Mouse (Mus musculus) liver, embryonic 14.5 days (tissue): ENCODE measurements around the gene Ctsf. TPM values are rescaled to one million over a fixed set of nuclear protein-coding genes. Genes with fewer than 3 reads are reported as not detected.

Experiments used
- ATAC-seq: fragments of 200-750 bp; cut with Nextera tagmentation; 2 replicates; pipeline ENCODE4 v1.8.0; 2017; ENCODE audit warnings: moderate number of reproducible peaks, mild to moderate bottlenecking, moderate library complexity; ENCODE audit not compliant: insufficient read depth
- DNase-seq, 3 experiments: peaks; one replicate each; pipeline ENCODE4 v3.0.0-alpha.2; 2012 to 2013; ENCODE audit warnings: low read depth in 3 of 3, low spot score in 3 of 3
- H3K27ac ChIP-seq: fragments of 300-500 bp; sonication (generic); 2 replicates; pipeline ENCODE4 v1.5.1; 2014; ENCODE audit warnings: moderate library complexity, mild to moderate bottlenecking, control low read depth, inconsistent platforms
- H3K27me3 ChIP-seq: fragments of 300-500 bp; sonication (generic); 2 replicates; pipeline ENCODE4 v1.6.1; 2014; ENCODE audit warnings: mild to moderate bottlenecking, low read length, moderate library complexity; ENCODE audit not compliant: control insufficient read depth, insufficient read depth
- H3K36me3 ChIP-seq: fragments of 300-500 bp; sonication (generic); replicated peaks from 2 replicates; pipeline ENCODE4 v1.6.1; 2014; ENCODE audit warnings: low read depth; ENCODE audit not compliant: control insufficient read depth, insufficient read depth
- H3K4me1 ChIP-seq, 2 experiments: fragments of 200-500 bp in 1 of 2; fragments of 300-500 bp in 1 of 2; sonication (generic) in 1 of 2; replicated peaks; 2 replicates each; pipeline ENCODE4 v1.6.1; 2012 to 2014; ENCODE audit warnings: antibody characterized with exemption in 1 of 2, inconsistent platforms in 1 of 2, low read length in 1 of 2; ENCODE audit not compliant: control insufficient read depth in 2 of 2, insufficient read depth in 2 of 2
- H3K4me2 ChIP-seq: fragments of 300-500 bp; sonication (generic); 2 replicates; pipeline ENCODE4 v1.6.1; 2014; ENCODE audit warnings: low read depth, mild to moderate bottlenecking, control low read depth, moderate library complexity
- H3K4me3 ChIP-seq, 2 experiments: fragments of 200-500 bp in 1 of 2; fragments of 300-500 bp in 1 of 2; sonication (generic) in 1 of 2; 2 replicates each; pipeline ENCODE4 v1.5.1; 2012 to 2014; ENCODE audit warnings: low read depth in 2 of 2, low read length in 2 of 2, mild to moderate bottlenecking in 2 of 2, control low read depth in 1 of 2, inconsistent platforms in 1 of 2, moderate library complexity in 1 of 2; ENCODE audit not compliant: insufficient read depth in 1 of 2
- H3K9ac ChIP-seq: fragments of 300-500 bp; sonication (generic); replicated peaks from 2 replicates; pipeline ENCODE4 v1.6.1; 2014; ENCODE audit warnings: mild to moderate bottlenecking, control low read depth, moderate library complexity
- H3K9me3 ChIP-seq: fragments of 300-500 bp; sonication (generic); 2 replicates; pipeline ENCODE4 v1.6.1; 2016; ENCODE audit warnings: low read length, mixed read lengths; ENCODE audit not compliant: control insufficient read depth
- CTCF ChIP-seq: IDR thresholded peaks from 2 replicates; pipeline ENCODE4 v1.5.1; 2016; ENCODE audit warnings: antibody characterized with exemption, low read depth, control low read depth
- EP300 ChIP-seq: IDR thresholded peaks from 2 replicates; pipeline ENCODE4 v1.6.1; 2016; ENCODE audit warnings: antibody characterized with exemption, low read depth
- WGBS: fragments of 180-500 bp; shearing (Covaris S2); extraction: QIAGEN DNeasy Blood & Tissue Kit; methylation state at CpG from one replicate; pipeline ENCODE4 v1.1.7; 2014; ENCODE audit not compliant: insufficient replicate concordance; 5-methylcytosine and 5-hydroxymethylcytosine counted together
- polyA plus RNA-seq, 2 experiments: library from polyadenylated mRNA; depleted of rRNA in 1 of 2; stranded (reverse) in 1 of 2; unstranded in 1 of 2; fragments of >200 nt; fragmentation: Nextera tagmentation in 1 of 2; extraction: Ambion mirVana in 1 of 2; gene quantifications; 2 replicates each; pipeline versions ENCODE4 v1.2.1 to v1.2.3; 2012 to 2014

Gene Ctsf
- polyA plus RNA-seq, 2 experiments = 20.8 to 32.8 TPM

- Histone ChIP-seq H3K36me3 (no peaks in the 10 kb centered on the region; the same call in 1 of the 2 replicates), H3K4me1 (peaks cover 16 to 20% of the 10 kb centered on the region in 2 experiments), H3K4me2 (no peak overlapping the region), H3K27ac (no peak overlapping the region), H3K27me3 (no peaks in the 10 kb centered on the region), H3K4me3 (no peak overlapping the region), H3K9me3 (no peaks in the 10 kb centered on the region), H3K9ac (no peak overlapping the region)
- ATAC-seq = no peak
- DNase-seq = no peak
- TF ChIP-seq CTCF (no peak), EP300 (no peak)
- 70% methylated on average over 3 of the region's 3 CpGs for WGBS
Observed at GRCm38 (mm10) chr19:4876755-4877154, 21.8 kb downstream of the Ctsf start.

DNA sequence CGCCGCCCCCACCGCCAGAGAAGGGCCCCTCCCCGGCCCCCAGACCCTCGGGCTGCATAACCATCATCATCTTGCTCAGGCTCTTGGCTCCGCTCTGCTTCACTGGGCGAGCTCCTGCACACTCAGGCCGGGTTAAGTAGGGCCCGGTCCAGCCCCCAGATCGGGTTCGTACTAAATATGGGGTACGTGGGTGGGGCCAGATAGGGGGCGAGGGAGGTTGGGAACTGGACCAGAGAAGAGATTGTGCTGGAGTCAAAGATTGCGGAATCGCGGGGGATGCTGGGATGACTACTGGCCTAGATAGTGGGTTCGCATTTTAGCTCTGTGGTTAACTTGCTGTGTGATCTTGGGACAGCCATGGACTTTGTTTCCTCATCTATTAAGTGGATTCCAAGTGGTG, 22.9 kb downstream of the Ctsf start, which contains the start of gene Actn3:
Gene Actn3, minus strand, starts transcription at position 125 of the 400 bp plus-strand sequence.
- H3K27ac ChIP-seq = peak within 1 kb of the TSS; percentile 84
- no peaks in the 10 kb centered on the region; the same call in 1 of the 2 replicates for H3K36me3 ChIP-seq
- H3K9me3 ChIP-seq = no peaks in the 10 kb centered on the region
- WGBS = 12% methylated on average over 17 of the region's 17 CpGs
- peak within 1 kb of the TSS; percentile 98 for H3K9ac ChIP-seq
- peaks cover 16 to 20% of the 10 kb centered on the region in 2 experiments for H3K4me1 ChIP-seq
- TF ChIP-seq CTCF = no peak
- TF ChIP-seq EP300 = no peak
- DNase-seq (no peak), ATAC-seq (peak; percentile 4; the same call in 1 of the 2 replicates)
- H3K4me2 ChIP-seq = peak within 1 kb of the TSS; percentile 94
- peak within 1 kb of the TSS; percentile 83 to 99 for H3K4me3 ChIP-seq
- no peaks in the 10 kb centered on the region for H3K27me3 ChIP-seq

DNA sequence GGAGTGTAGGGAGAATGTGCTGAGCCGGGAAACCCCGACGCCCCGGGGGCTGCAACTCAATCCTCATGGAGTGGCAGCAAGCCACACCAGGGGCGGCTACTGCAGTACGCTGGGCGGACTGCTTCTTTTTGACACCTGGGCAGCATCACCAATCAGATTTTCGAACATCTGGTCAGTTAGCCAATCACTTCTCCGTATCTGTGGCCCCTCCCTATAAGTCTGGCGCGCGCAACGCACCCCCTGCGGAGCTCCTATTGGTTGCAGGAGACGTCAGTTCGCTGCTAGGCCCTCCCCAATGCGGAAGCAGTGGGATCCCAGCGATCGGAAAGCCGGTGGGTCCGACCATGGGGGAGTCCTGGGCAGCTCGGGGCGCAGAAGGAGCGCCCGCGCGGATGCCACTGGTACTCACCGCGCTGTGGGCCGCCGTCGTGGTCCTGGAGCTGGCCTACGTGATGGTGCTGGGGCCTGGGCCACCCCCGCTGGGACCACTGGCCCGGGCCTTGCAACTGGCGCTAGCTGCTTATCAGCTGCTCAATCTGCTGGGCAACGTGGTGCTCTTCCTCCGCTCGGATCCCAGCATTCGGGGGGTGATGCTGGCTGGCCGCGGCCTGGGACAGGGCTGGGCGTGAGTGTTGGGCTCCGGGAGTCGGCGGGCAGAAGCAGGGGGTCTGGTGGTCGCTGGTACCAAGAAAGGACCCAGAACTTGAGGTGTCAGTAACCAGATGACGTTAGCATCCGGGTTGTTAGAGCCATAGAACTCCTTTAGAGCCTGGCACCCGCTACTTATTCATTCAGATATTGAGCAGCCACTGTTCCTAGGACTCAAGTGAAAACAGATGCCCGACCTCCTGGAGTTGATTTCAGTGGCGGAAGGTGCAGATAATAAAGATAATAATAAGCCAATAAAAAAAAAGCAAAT, 23.7 kb downstream of the Ctsf start, which contains the start of gene Zdhhc24:
Gene Zdhhc24, plus strand, starts transcription at position 264 of the 919 bp plus-strand sequence.
- Histone ChIP-seq H3K27me3 (no peaks in the 10 kb centered on the region), H3K4me1 (peaks cover 21 to 26% of the 10 kb centered on the region in 2 experiments), H3K9me3 (no peaks in the 10 kb centered on the region), H3K4me3 (peak within 1 kb of the TSS; percentile 83 to 99), H3K27ac (peak within 1 kb of the TSS; percentile 84), H3K9ac (peak within 1 kb of the TSS; percentile 98), H3K4me2 (peak within 1 kb of the TSS; percentile 94), H3K36me3 (peaks cover 3% of the 10 kb centered on the region)
- WGBS = under 1% methylated on average over 52 of the region's 52 CpGs
- DNase-seq (peak; percentile 93 to 95 (median 94)), ATAC-seq (peak; percentile 98)
- TF ChIP-seq CTCF (no peak), EP300 (0 out of 2 replicates have a peak, but pooled peaks have one; percentile 2)

DNA sequence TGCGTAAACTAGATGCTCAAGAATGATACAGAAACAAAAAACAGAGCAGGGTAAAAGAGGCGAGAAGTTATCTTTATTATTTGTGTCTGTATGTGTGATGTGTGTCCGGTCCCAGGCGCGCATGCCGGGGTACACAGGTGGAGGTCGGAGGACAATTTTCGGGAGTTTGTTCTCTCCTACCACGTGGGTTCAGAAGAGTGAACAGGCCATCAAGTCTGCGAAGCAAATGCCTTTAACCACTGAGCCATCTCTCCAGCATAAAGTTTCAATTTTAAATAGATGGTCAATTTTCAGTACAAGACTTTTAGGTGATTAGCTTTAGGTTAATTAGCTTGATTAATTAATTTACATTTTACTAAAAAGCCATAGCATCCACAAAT, 24.4 kb downstream of the Ctsf start:
- peak overlapping the region; percentile 84 for H3K27ac ChIP-seq
- peak overlapping the region; percentile 83 to 99 for H3K4me3 ChIP-seq
- H3K27me3 ChIP-seq = no peaks in the 10 kb centered on the region

GRCm38 (mm10) chr19:4883961-4884360, 29.0 kb downstream of the Ctsf start:
- no peak for TF ChIP-seq CTCF
- no peak for TF ChIP-seq EP300
- Histone ChIP-seq H3K27ac (peak overlapping the region; percentile 77), H3K4me3 (no peak overlapping the region), H3K27me3 (no peaks in the 10 kb centered on the region), H3K36me3 (peaks cover 3% of the 10 kb centered on the region), H3K4me1 (peaks cover 19 to 24% of the 10 kb centered on the region in 2 experiments), H3K9me3 (no peaks in the 10 kb centered on the region), H3K4me2 (peak overlapping the region; percentile 33), H3K9ac (peak overlapping the region; percentile 5)
- peak; percentile 88 for ATAC-seq
- 35% methylated on average over 4 of the region's 4 CpGs for WGBS
- peak; percentile 27 to 47 (median 38) for DNase-seq

More for the DNA sequence above, 24.4 kb downstream of the Ctsf start:
- Histone ChIP-seq H3K36me3 (peaks cover 3% of the 10 kb centered on the region), H3K4me1 (peaks cover 27 to 32% of the 10 kb centered on the region in 2 experiments), H3K9me3 (no peaks in the 10 kb centered on the region), H3K9ac (peak overlapping the region; percentile 98), H3K4me2 (peak overlapping the region; percentile 94)
- 42% methylated on average over 10 of the region's 10 CpGs for WGBS
- TF ChIP-seq CTCF (no peak), EP300 (no peak)
- ATAC-seq (no peak), DNase-seq (no peak)
